Comparison of ENCODE assay signal across 17 mouse cellular contexts in the genomic region with DNA sequence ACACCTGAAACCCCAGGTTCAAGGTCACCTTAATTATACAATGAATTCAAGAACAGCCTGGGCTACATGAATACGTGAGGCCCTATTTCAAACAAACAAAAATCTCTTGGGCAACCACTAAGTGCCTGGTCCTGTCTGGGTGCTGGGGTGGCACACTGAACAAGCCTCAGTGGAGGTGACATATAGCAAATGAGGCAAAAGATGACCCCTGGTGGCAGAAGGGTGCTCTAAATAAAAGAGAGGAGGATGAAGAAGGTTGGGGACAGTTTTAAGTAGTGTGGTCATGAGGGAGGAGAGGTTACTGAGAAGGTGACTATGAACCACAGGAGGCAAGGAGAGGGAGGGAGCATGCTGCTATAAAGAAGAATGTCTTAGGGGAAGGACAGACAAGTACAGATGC. TPM values are rescaled to one million over a fixed set of nuclear protein-coding genes. Genes with fewer than 3 reads are reported as not detected.
DNase-seq lines count a peak whose midpoint lies in the region; ATAC-seq and TF ChIP-seq lines count a peak whose summit lies in the region.
"Had no signal": no experiment of that assay in that cellular context is flagged by ENCODE, and none has a peak within 500 bp of the region (broad histone marks: within the 10 kb centered on the region; RNA-seq: fewer than 3 reads in every experiment).

No protein-coding gene starts in this region.

- H3K27ac ChIP-seq in hindbrain, postnatal 0 days, result no peak overlapping the region
- no peak overlapping the region for H3K27ac ChIP-seq in hindbrain, embryonic 11.5 days (ENCODE audit: low read depth, low read length)
- H3K27ac ChIP-seq in lung, embryonic 14.5 days (ENCODE audit: low read depth), result no peak overlapping the region
- no peak overlapping the region for H3K27ac ChIP-seq in CH12.LX (ENCODE audit: insufficient read depth, low read depth)
- H3K27ac ChIP-seq: hindbrain, embryonic 12.5 days; intestine, embryonic 15.5 days; liver, embryonic 13.5 days; midbrain, embryonic 15.5 days had no signal

- no peak for DNase-seq in hindbrain, postnatal 0 days (ENCODE audit: low spot score)
- DNase-seq in hindbrain, embryonic 11.5 days (ENCODE audit: low spot score), result no peak
- no peak for DNase-seq in lung, embryonic 14.5 days
- no peak for DNase-seq in lung, postnatal 4 days
- DNase-seq in CH12.LX (ENCODE audit: extremely low read depth), result peak; percentile 7
- no peak for DNase-seq in left cerebral cortex, postnatal 25 days (ENCODE audit: low spot score in 2 of 2)
- DNase-seq: adrenal gland, adult 8-10 months; cerebellum, adult 11-12 months; cerebellum, postnatal 25 days; heart, adult 11 months; kidney, postnatal 25 days; liver, embryonic 13.5 days had no signal

- peak; percentile 23; the same call in 1 of the 2 replicates for TF ChIP-seq CTCF in hindbrain, postnatal 0 days (IDR thresholded peaks at IDR 0.05; ENCODE audit: low read depth)
- TF ChIP-seq CTCF in lung, embryonic 14.5 days (IDR thresholded peaks at IDR 0.05; ENCODE audit: low read depth), result 0 out of 2 replicates have a peak, but pooled peaks have one; percentile 23
- peak in 1 of 2 experiments; percentile 52; a peak in 2 of 4 replicates for TF ChIP-seq CTCF in CH12.LX (conservative IDR thresholded peaks at IDR 0.05 in 1 of 2, IDR thresholded peaks at IDR 0.05 in 1 of 2; ENCODE audit: low read depth in 2 of 2, low read length in 2 of 2)

- TF ChIP-seq POLR2A in CH12.LX (IDR thresholded peaks at IDR 0.05; ENCODE audit: low read depth, low read length), result no peak

- TF ChIP-seq RAD21 in CH12.LX (IDR thresholded peaks at IDR 0.05; ENCODE audit: low read depth, low read length), result peak; percentile 30

- dilution Hi-C loops in CH12.LX (cut with MboI; ENCODE audit: extremely low pct_ligation_motif_present, extremely low pct_unique_long_range_greater_than_20kb, low sequenced_read_pairs), result no loop called here

- H3K4me2 ChIP-seq in hindbrain, postnatal 0 days (ENCODE audit: low read depth, low read length), result no peak overlapping the region
- H3K4me2 ChIP-seq in hindbrain, embryonic 11.5 days (replicated peaks; ENCODE audit: low read depth, low read length), result no peak overlapping the region
- H3K4me2 ChIP-seq in lung, embryonic 14.5 days, result no peak overlapping the region
- H3K4me2 ChIP-seq in CH12.LX (ENCODE audit: insufficient read depth, low read depth, poor library complexity, severe bottlenecking), result no peak overlapping the region
- H3K4me2 ChIP-seq: hindbrain, embryonic 12.5 days; intestine, embryonic 15.5 days; liver, embryonic 13.5 days; midbrain, embryonic 15.5 days had no signal

- H3K4me3 ChIP-seq in hindbrain, postnatal 0 days (ENCODE audit: low read length), result no peak overlapping the region
- H3K4me3 ChIP-seq in hindbrain, embryonic 11.5 days (ENCODE audit: low read depth, low read length), result no peak overlapping the region
- H3K4me3 ChIP-seq in lung, embryonic 14.5 days (ENCODE audit: low read depth, low read length), result no peak overlapping the region
- no peak overlapping the region for H3K4me3 ChIP-seq in CH12.LX (replicated peaks in 1 of 3; ENCODE audit: low read depth in 2 of 3, low read length in 2 of 3, poor library complexity in 1 of 3)
- H3K4me3 ChIP-seq: hindbrain, embryonic 12.5 days; intestine, embryonic 15.5 days; liver, embryonic 13.5 days; midbrain, embryonic 15.5 days had no signal

- H3K27me3 ChIP-seq in hindbrain, postnatal 0 days (ENCODE audit: insufficient read depth, low read length), result no peaks in the 10 kb centered on the region
- H3K27me3 ChIP-seq in hindbrain, embryonic 11.5 days (ENCODE audit: control insufficient read depth, insufficient read depth, low read length), result no peaks in the 10 kb centered on the region
- no peaks in the 10 kb centered on the region for H3K27me3 ChIP-seq in lung, embryonic 14.5 days (ENCODE audit: insufficient read depth, low read length)
- peaks cover 2% of the 10 kb centered on the region for H3K27me3 ChIP-seq in CH12.LX (replicated peaks)
- H3K27me3 ChIP-seq: hindbrain, embryonic 12.5 days; intestine, embryonic 15.5 days; liver, embryonic 13.5 days; midbrain, embryonic 15.5 days had no signal

- no peak for ATAC-seq in hindbrain, postnatal 0 days
- ATAC-seq in hindbrain, embryonic 11.5 days (ENCODE audit: low FRiP score), result no peak
- no peak for ATAC-seq in lung, embryonic 14.5 days (ENCODE audit: insufficient read depth)
- ATAC-seq in megakaryocyte progenitor cell, adult 5-6 weeks (replicated peaks; ENCODE audit: poor library complexity), result peak; percentile 31; the same call in 1 of the 2 replicates
- ATAC-seq: forebrain, embryonic 14.5 days; intestine, embryonic 15.5 days; midbrain, embryonic 15.5 days had no signal

- no peaks in the 10 kb centered on the region for H3K79me2 ChIP-seq in CH12.LX (replicated peaks; ENCODE audit: control insufficient read depth, extremely low read depth, insufficient read depth, poor library complexity, severe bottlenecking)

- H3K36me3 ChIP-seq in hindbrain, postnatal 0 days (ENCODE audit: insufficient read depth, low read length), result no peaks in the 10 kb centered on the region
- H3K36me3 ChIP-seq in hindbrain, embryonic 11.5 days (ENCODE audit: control insufficient read depth, insufficient read depth, low read length), result no peaks in the 10 kb centered on the region
- H3K36me3 ChIP-seq in lung, embryonic 14.5 days (ENCODE audit: insufficient read depth), result no peaks in the 10 kb centered on the region
- H3K36me3 ChIP-seq in CH12.LX (replicated peaks in 1 of 2; ENCODE audit: control insufficient read depth in 1 of 2, insufficient read depth in 1 of 2, low read length in 1 of 2), result no peaks in the 10 kb centered on the region
- H3K36me3 ChIP-seq: hindbrain, embryonic 12.5 days; intestine, embryonic 15.5 days; liver, embryonic 13.5 days; midbrain, embryonic 15.5 days had no signal

- H3K9ac ChIP-seq in hindbrain, postnatal 0 days (replicated peaks; ENCODE audit: low read length), result no peak overlapping the region
- H3K9ac ChIP-seq in hindbrain, embryonic 11.5 days (ENCODE audit: low read depth, low read length), result no peak overlapping the region
- no peak overlapping the region for H3K9ac ChIP-seq in lung, embryonic 14.5 days
- no peak overlapping the region for H3K9ac ChIP-seq in CH12.LX (ENCODE audit: insufficient read depth, low read depth)
- H3K9ac ChIP-seq: hindbrain, embryonic 12.5 days; intestine, embryonic 15.5 days; liver, embryonic 13.5 days; midbrain, embryonic 15.5 days had no signal

- 89% methylated on average over 1 of the region's 1 CpGs for WGBS in hindbrain, postnatal 0 days
- WGBS in hindbrain, embryonic 11.5 days, result 71% methylated on average over 1 of the region's 1 CpGs
- 68% methylated on average over 1 of the region's 1 CpGs for WGBS in lung, embryonic 14.5 days

- no peak for TF ChIP-seq EP300 in CH12.LX (IDR thresholded peaks at IDR 0.05; ENCODE audit: low read length)

- H3K9me3 ChIP-seq in hindbrain, postnatal 0 days (ENCODE audit: low read length), result no peaks in the 10 kb centered on the region
- H3K9me3 ChIP-seq in hindbrain, embryonic 11.5 days (ENCODE audit: control insufficient read depth, low read length), result no peaks in the 10 kb centered on the region
- H3K9me3 ChIP-seq in lung, embryonic 14.5 days (ENCODE audit: low read depth, low read length), result no peaks in the 10 kb centered on the region
- no peaks in the 10 kb centered on the region for H3K9me3 ChIP-seq in CH12.LX (replicated peaks; ENCODE audit: low read length)
- H3K9me3 ChIP-seq: hindbrain, embryonic 12.5 days; intestine, embryonic 15.5 days; liver, embryonic 13.5 days; midbrain, embryonic 15.5 days had no signal

- in situ Hi-C loops in CH12.LX (cut with MboI; ENCODE audit: low pct_ligation_motif_present, low pct_unique_long_range_greater_than_20kb, low sequenced_read_pairs), result no loop called here

- peaks cover 17% of the 10 kb centered on the region for H3K4me1 ChIP-seq in hindbrain, postnatal 0 days (ENCODE audit: insufficient read depth, low read length)
- H3K4me1 ChIP-seq in hindbrain, embryonic 11.5 days (replicated peaks; ENCODE audit: control insufficient read depth, insufficient read depth, low read length), result peaks cover 5% of the 10 kb centered on the region; the same call in 1 of the 2 replicates
- peaks cover 28% of the 10 kb centered on the region for H3K4me1 ChIP-seq in lung, embryonic 14.5 days (ENCODE audit: insufficient read depth)
- no peaks in the 10 kb centered on the region for H3K4me1 ChIP-seq in CH12.LX (ENCODE audit: control insufficient read depth in 1 of 2, insufficient read depth in 2 of 2)

- intact Hi-C loops in left cerebral cortex, postnatal 25 days (cut with DNase I), result no loop called here

TF ChIP-seq in CH12.LX, 34 proteins besides CTCF, POLR2A, EP300 and RAD21:
- TF ChIP-seq IRF4 (IDR thresholded peaks at IDR 0.05; ENCODE audit: low read depth, low read length) (no peak), SMC3 (IDR thresholded peaks at IDR 0.05; ENCODE audit: low read depth, low read length) (peak; percentile 58)

RNA-seq across cellular contexts. Expression of a gene that starts 37.8 kb away (rescaled TPM):
- 2.4 and 4.0 TPM in 2 replicates for total RNA-seq in hindbrain, postnatal 0 days (2014; rRNA removed)
- 8.2 and 9.1 TPM in 2 replicates for polyA plus RNA-seq in hindbrain, postnatal 0 days (2015; fragmentation: Nextera tagmentation; extraction: Ambion mirVana)
- 15.2 and 17.0 TPM in 2 replicates for polyA plus RNA-seq in hindbrain, embryonic 11.5 days (2014; fragmentation: Nextera tagmentation; extraction: Ambion mirVana)
- polyA plus RNA-seq in lung, embryonic 14.5 days (2014; fragmentation: Nextera tagmentation; extraction: Ambion mirVana), result 38.3 and 41.1 TPM in 2 replicates
- 0.13 and 0.21 TPM in 2 replicates for total RNA-seq in CH12.LX (2012; rRNA removed)
- total RNA-seq in CH12.LX (2014; rRNA removed), result 0.47 and 0.53 TPM in 2 replicates
- 6.3 and 9.9 TPM in 2 replicates for polyA plus RNA-seq in CH12.LX (2012; ENCODE audit: insufficient read length, low read depth)
- 0.37 and 0.52 TPM in 2 replicates for total RNA-seq in megakaryocyte progenitor cell, adult 5-6 weeks (2015)
- not detected in 2 replicates for total RNA-seq in megakaryocyte progenitor cell, adult 5-6 weeks (2017)
- total RNA-seq in left cerebral cortex, postnatal 25 days (2021), result 1 to 10 TPM; 2.0 to 3.6 TPM
